Mouse (Mus musculus) hematopoietic multipotent progenitor cell, adult 10-12 weeks (in vitro differentiated cells): ENCODE results near the gene Gm13102. TPM values are rescaled to one million over a fixed set of nuclear protein-coding genes. Genes with fewer than 3 reads are reported as not detected.

Source experiments
- polyA plus RNA-seq: library from polyadenylated mRNA; stranded (reverse); fragments of >175 nt; gene quantifications from 2 replicates; pipeline ENCODE4 v1.2.3, GENCODE M21; 2012; ENCODE audit warnings: low replicate concordance

The Gm13102 gene
- not detected in 2 replicates for polyA plus RNA-seq

GRCm38 (mm10) chr4:144106174-144106573 is at the start of gene Gm13102:
Gene Gm13102, plus strand, starts transcription at chr4:144106474.

DNA sequence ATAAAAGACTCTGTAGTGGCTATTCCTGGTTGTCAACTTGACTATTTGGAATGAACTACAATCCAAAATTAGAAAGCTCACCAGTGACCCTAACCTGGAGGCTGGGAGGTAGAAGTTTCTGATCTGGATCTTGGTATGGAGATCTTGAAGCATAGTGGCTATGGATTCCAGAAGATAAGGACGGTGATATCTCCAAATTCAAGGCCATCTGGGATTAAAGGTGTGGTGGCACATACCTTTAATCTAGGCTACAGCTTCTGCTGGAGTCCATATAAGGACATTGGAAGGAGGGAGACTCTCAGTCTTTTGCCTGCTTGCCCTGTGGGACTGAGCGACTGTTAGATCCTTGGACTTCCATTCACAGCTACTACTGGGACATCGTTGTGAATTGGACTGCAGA is 47.4 kb upstream of the Gm13102 start, which contains the start of gene Pramel4:
Pramel4 (plus strand) TSS at position 301 of the 400 bp plus-strand sequence.

Other genes with a start within 250 kb of the Gm13102 start
- not detected in 2 replicates for gene Pramef6, start 206.1 kb upstream of the Gm13102 start, polyA plus RNA-seq
- not detected in 2 replicates for gene Pramef25, start 155.5 kb upstream of the Gm13102 start, polyA plus RNA-seq
- not detected in 2 replicates for gene Gm13101, start 139.5 kb upstream of the Gm13102 start, polyA plus RNA-seq
- not detected in 2 replicates for gene Pramef17, start 112.1 kb upstream of the Gm13102 start, polyA plus RNA-seq
- not detected in 2 replicates for gene Pramel4, start 47.3 kb upstream of the Gm13102 start, polyA plus RNA-seq
- not detected in 2 replicates for gene Oog3, start 56.2 kb downstream of the Gm13102 start, polyA plus RNA-seq
- gene Oog2, start 84.2 kb downstream of the Gm13102 start, polyA plus RNA-seq, result not detected in 2 replicates
- not detected in 2 replicates for gene C87977, start 106.8 kb downstream of the Gm13102 start, polyA plus RNA-seq
- gene Pramel5, start 174.0 kb downstream of the Gm13102 start, polyA plus RNA-seq, result not detected in 2 replicates
- not detected in 2 replicates for gene Gm13128, start 223.8 kb downstream of the Gm13102 start, polyA plus RNA-seq